Mouse (Mus musculus): ENCODE measurements at regions not wholly inside any gene's neighbourhood (a gene's known extent, or its start where the extent isn't known, plus 50 kb on each side); places are given as distances from the start of the nearest gene placed in this dataset.
A peak's percentile ranks its signal among the peaks of the same experiment; 100 is the strongest.

DNA sequence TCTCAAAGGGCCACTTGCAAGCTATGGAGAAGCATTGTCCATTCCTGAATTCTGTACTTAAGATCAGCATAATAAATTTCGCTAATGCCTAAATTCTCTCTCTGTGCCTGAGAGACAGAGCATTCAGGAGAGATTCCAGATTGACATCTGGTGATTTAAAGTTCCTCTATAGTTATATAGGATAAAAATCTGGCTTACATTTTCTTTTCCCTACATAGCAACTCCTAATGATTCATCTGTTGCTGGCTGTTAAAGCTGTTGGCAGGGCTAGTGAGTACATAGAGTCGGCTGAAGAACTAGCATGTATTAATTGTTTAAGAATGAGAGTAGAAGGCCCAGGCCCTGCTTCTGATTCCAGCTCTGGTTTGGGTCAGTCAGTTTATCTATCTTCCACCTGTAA, 870.0 kb upstream of the Stxbp6 start:
- no peak overlapping the region for H3K4me3 ChIP-seq (ENCODE audit: low read depth, low read length)
- no peak overlapping the region for H3K27ac ChIP-seq (ENCODE audit: low read depth, low read length)
- H3K4me1 ChIP-seq (ENCODE audit: insufficient read depth, low read length) = no peaks in the 10 kb centered on the region
- H3K4me2 ChIP-seq (ENCODE audit: low read depth, low read length, poor library complexity, severe bottlenecking) = no peak overlapping the region
- no peak overlapping the region for H3K9ac ChIP-seq (replicated peaks; ENCODE audit: low read length, poor library complexity, severe bottlenecking)
- ATAC-seq (ENCODE audit: low FRiP score) (no peak), DNase-seq (ENCODE audit: low spot score) (no peak)
- no peak for TF ChIP-seq CTCF (IDR thresholded peaks at IDR 0.05)
- no peaks in the 10 kb centered on the region for H3K36me3 ChIP-seq (ENCODE audit: insufficient read depth, low read length)
- H3K9me3 ChIP-seq (ENCODE audit: low read length) = no peaks in the 10 kb centered on the region
- H3K27me3 ChIP-seq (ENCODE audit: insufficient read depth, low read length) = no peaks in the 10 kb centered on the region
- WGBS = 43% methylated on average over 2 of the region's 2 CpGs

DNA sequence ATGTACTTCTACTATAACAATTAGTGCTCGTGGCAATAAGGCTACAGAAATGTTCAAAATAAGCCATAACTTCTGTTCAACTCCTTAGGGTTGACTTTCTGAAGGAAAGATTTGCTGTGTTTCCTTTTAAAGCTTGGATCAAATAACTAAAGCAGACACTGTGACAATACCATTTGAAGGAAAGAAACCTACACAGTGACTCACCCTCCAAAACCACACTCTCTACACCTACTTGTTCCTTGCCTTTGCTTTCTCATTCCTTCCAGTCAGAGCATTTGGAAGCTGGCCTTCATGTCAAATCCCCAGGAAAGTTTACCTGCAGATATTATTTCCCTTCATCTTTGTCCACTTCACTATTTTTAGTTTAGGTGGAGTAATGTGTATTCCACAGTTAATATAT, 867.9 kb upstream of the Stxbp6 start:
- Histone ChIP-seq H3K4me1 (ENCODE audit: insufficient read depth, low read length) (no peaks in the 10 kb centered on the region), H3K4me2 (ENCODE audit: low read depth, low read length, poor library complexity, severe bottlenecking) (no peak overlapping the region), H3K4me3 (ENCODE audit: low read depth, low read length) (no peak overlapping the region), H3K9ac (replicated peaks; ENCODE audit: low read length, poor library complexity, severe bottlenecking) (no peak overlapping the region), H3K27me3 (ENCODE audit: insufficient read depth, low read length) (no peaks in the 10 kb centered on the region), H3K36me3 (ENCODE audit: insufficient read depth, low read length) (no peaks in the 10 kb centered on the region), H3K27ac (ENCODE audit: low read depth, low read length) (no peak overlapping the region), H3K9me3 (ENCODE audit: low read length) (no peaks in the 10 kb centered on the region)
- no peak for ATAC-seq (ENCODE audit: low FRiP score)
- 85% methylated on average over 1 of the region's 1 CpGs for WGBS
- DNase-seq (ENCODE audit: low spot score) = no peak
- no peak for TF ChIP-seq CTCF (IDR thresholded peaks at IDR 0.05)

DNA sequence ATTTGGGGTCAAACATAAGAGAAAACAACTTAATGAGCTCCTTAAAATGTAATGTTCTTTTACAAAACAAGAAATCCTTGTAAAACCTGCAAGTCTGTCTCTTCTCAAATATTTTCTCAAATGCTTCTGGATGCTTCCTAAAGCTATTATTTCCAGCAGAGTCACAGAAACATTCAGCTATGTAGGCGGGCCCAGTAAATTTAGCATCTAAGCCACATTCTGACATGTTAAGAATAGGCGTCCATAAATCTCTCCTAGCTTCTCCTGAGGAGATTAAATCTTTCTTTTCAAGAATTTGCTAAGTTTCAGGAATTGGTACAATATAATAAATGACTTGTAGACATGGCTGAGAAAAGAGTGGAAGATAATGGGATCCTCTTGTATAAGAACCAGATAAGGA, 858.9 kb upstream of the Stxbp6 start:
- 70% methylated on average over 2 of the region's 2 CpGs for WGBS
- Histone ChIP-seq H3K27me3 (ENCODE audit: insufficient read depth, low read length) (no peaks in the 10 kb centered on the region), H3K4me1 (ENCODE audit: insufficient read depth, low read length) (no peaks in the 10 kb centered on the region), H3K9ac (replicated peaks; ENCODE audit: low read length, poor library complexity, severe bottlenecking) (no peak overlapping the region), H3K9me3 (ENCODE audit: low read length) (no peaks in the 10 kb centered on the region), H3K36me3 (ENCODE audit: insufficient read depth, low read length) (no peaks in the 10 kb centered on the region), H3K4me2 (ENCODE audit: low read depth, low read length, poor library complexity, severe bottlenecking) (no peak overlapping the region), H3K4me3 (ENCODE audit: low read depth, low read length) (no peak overlapping the region), H3K27ac (ENCODE audit: low read depth, low read length) (no peak overlapping the region)
- no peak for DNase-seq (ENCODE audit: low spot score)
- no peak for TF ChIP-seq CTCF (IDR thresholded peaks at IDR 0.05)
- ATAC-seq (ENCODE audit: low FRiP score) = no peak

DNA sequence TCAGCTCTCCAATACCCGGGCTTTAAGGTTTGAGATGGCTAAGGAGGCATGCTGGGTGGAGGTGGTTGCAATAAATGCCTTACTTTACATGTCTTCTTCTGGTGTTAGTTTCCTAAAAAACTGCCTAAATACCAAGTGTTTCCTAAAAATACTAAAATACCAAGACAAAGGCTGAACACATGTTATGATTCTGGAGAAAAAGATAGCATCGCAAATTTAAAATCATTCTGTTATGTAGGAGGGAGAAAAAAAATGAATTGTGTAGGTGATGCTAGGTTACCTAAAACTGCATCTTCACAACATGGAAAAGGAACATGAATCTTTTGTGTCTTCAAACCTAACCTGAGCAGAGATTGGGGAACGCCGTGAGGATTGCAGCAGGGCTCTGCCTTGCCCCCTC, 857.7 kb upstream of the Stxbp6 start:
- H3K27ac ChIP-seq (ENCODE audit: low read depth, low read length) = no peak overlapping the region
- 78% methylated on average over 4 of the region's 4 CpGs for WGBS
- H3K27me3 ChIP-seq (ENCODE audit: insufficient read depth, low read length) = no peaks in the 10 kb centered on the region
- no peak overlapping the region for H3K4me3 ChIP-seq (ENCODE audit: low read depth, low read length)
- H3K36me3 ChIP-seq (ENCODE audit: insufficient read depth, low read length) = no peaks in the 10 kb centered on the region
- no peaks in the 10 kb centered on the region for H3K4me1 ChIP-seq (ENCODE audit: insufficient read depth, low read length)
- no peak for TF ChIP-seq CTCF (IDR thresholded peaks at IDR 0.05)
- no peaks in the 10 kb centered on the region for H3K9me3 ChIP-seq (ENCODE audit: low read length)
- H3K9ac ChIP-seq (replicated peaks; ENCODE audit: low read length, poor library complexity, severe bottlenecking) = no peak overlapping the region
- DNase-seq (ENCODE audit: low spot score) = no peak
- ATAC-seq (ENCODE audit: low FRiP score) = no peak
- H3K4me2 ChIP-seq (ENCODE audit: low read depth, low read length, poor library complexity, severe bottlenecking) = no peak overlapping the region

DNA sequence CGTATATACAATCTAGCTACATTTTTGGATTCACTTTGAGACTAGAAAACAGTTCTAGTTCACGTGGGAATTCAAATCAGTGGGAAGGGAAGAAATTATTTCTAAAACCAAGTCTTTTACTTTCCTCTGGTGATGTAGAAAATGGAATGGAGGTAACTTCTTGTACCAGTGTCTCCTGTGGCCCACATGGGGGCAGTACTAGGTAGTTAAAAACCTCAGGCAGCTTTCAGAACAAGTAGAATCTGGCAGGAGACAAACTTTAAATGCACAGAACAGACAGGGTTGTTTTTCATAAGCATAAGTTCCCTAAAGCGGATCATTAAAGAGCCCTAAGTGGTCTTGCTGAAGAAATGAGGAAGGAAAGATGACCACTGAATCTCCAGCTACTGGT, 855.2 kb upstream of the Stxbp6 start:
- Histone ChIP-seq H3K9me3 (ENCODE audit: low read length) (no peaks in the 10 kb centered on the region), H3K9ac (replicated peaks; ENCODE audit: low read length, poor library complexity, severe bottlenecking) (no peak overlapping the region), H3K27ac (ENCODE audit: low read depth, low read length) (peak overlapping the region; percentile 55), H3K36me3 (ENCODE audit: insufficient read depth, low read length) (no peaks in the 10 kb centered on the region), H3K4me3 (ENCODE audit: low read depth, low read length) (no peak overlapping the region), H3K4me1 (ENCODE audit: insufficient read depth, low read length) (no peaks in the 10 kb centered on the region), H3K27me3 (ENCODE audit: insufficient read depth, low read length) (no peaks in the 10 kb centered on the region), H3K4me2 (ENCODE audit: low read depth, low read length, poor library complexity, severe bottlenecking) (no peak overlapping the region)
- TF ChIP-seq CTCF (IDR thresholded peaks at IDR 0.05) = peak; percentile 82
- WGBS = 35% methylated on average over 3 of the region's 3 CpGs
- peak; percentile 82 for ATAC-seq (ENCODE audit: low FRiP score)
- DNase-seq (ENCODE audit: low spot score) = peak; percentile 83

DNA sequence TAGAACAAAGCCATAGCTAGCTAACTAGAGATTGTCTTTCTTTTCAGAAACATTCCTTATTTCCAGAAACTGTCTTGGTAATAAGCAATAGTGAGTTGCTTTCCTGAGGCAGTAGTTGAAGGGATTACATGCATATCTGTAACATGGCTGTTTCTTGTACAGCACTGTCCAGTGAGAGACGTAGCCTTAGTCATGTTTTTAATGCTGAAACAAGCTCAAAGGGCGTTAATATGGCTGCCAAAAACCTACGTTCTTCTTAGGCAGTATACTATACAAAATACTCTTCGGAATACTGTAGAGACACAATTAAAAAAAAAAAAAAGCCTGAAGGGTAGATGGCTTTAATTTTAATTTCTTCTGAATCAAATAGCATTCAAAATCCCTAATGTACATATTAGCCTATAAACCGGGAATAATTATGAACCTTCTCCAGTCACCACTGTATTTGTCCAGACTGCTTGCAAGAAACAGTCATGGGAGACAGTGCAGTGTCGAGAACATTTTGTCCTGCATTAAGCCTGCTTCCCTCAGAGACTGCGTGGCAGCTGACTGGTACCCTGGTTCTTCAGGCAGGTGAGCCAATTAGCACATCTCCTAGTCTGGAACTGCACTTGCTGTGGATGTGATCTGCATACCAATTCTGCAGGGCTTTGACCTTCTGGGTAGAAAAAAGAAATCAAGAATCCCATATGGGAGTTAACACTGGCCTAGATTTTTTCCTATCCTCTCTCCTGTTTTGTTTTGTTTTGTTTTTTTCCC, 854.7 kb upstream of the Stxbp6 start:
- Histone ChIP-seq H3K4me1 (ENCODE audit: insufficient read depth, low read length) (no peaks in the 10 kb centered on the region), H3K9ac (replicated peaks; ENCODE audit: low read length, poor library complexity, severe bottlenecking) (no peak overlapping the region), H3K4me3 (ENCODE audit: low read depth, low read length) (no peak overlapping the region), H3K9me3 (ENCODE audit: low read length) (no peaks in the 10 kb centered on the region), H3K4me2 (ENCODE audit: low read depth, low read length, poor library complexity, severe bottlenecking) (no peak overlapping the region), H3K27ac (ENCODE audit: low read depth, low read length) (peak overlapping the region; percentile 55), H3K27me3 (ENCODE audit: insufficient read depth, low read length) (no peaks in the 10 kb centered on the region), H3K36me3 (ENCODE audit: insufficient read depth, low read length) (no peaks in the 10 kb centered on the region)
- WGBS = 46% methylated on average over 7 of the region's 7 CpGs
- TF ChIP-seq CTCF (IDR thresholded peaks at IDR 0.05) = no peak
- ATAC-seq (ENCODE audit: low FRiP score) (peak; percentile 74), DNase-seq (ENCODE audit: low spot score) (peak; percentile 66)

All from midbrain, postnatal 0 days (tissue).